Mouse (Mus musculus) adrenal gland, adult 2 months (tissue): ENCODE measurements around the gene Cradd. TPM values are rescaled to one million over a fixed set of nuclear protein-coding genes. Genes with fewer than 3 reads are reported as not detected.

Experiments
- DNase-seq: peaks from one replicate; pipeline ENCODE4 v3.0.0; 2021
- polyA plus RNA-seq: library from polyadenylated mRNA; depleted of rRNA; stranded (reverse); fragments of >200 nt; gene quantifications from 2 replicates; pipeline ENCODE4 v1.2.3, GENCODE M21; 2012
- total RNA-seq, 2 experiments: library from RNA; stranded (reverse); gene quantifications; 2 replicates each; pipeline ENCODE4 v1.2.3; 2021

Cradd gene
- total and polyA plus RNA-seq, 3 experiments, result 12.7 to 31.1 (median 13.1) TPM

DNA sequence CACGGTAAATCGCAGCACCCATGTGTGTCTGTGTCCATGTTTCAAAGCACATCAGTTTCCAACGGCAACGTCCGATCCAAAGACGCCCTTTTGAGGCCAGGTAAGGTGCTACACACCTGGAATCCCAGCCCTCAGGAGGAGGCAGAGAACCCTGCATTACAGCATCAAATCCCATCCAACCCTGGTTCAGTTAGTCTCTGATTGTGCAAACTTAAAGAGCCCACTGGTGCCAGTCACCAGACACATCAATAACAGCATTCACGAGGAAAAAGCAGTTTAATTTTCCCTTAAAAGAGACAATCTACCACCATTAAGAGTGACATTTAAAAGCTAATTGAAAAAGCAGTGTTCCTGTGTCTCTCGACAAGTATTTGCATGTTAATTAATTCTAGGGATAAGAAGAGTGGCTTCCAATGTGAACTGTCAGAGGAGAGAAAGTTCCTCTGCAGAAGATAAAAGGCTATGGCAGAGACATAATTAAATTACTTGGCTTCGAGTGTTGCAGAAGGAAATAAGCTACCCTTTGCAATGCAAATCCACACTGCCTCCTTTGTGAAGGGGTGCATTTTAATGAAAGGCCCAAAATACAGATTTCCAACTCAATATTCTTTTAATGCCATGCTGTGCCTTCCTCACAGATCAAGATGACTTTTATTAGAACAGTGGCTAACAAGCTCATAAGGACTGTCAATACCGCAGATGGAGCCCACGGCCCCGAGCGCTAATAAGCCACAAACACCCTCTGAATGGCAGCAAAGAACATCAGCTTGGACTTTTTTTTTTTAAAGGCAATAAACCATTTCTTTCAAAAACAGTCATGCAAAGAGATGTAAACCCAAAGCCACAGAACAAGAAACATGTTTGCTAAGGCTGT lies 84.5 kb downstream of the Cradd start:
- no peak for DNase-seq

DNA sequence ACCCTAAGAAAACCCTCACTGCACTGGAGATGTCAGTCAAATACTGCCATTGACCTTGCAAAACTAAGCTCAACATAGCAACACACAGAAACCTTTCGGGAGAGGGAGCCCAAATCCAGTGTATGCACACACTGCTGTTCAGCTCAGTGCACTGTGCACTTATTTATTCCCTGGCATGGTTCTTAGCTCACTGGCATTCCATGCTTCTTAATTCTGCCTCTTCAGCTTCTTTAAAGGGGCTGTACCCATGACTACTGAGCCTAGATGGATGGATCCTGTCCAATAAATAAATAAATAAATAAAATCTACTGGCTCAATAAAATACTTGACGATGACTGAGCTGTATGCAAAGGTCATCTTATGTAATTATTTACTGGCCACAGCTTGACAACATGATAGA lies 85.3 kb downstream of the Cradd start:
- no peak for DNase-seq

DNA sequence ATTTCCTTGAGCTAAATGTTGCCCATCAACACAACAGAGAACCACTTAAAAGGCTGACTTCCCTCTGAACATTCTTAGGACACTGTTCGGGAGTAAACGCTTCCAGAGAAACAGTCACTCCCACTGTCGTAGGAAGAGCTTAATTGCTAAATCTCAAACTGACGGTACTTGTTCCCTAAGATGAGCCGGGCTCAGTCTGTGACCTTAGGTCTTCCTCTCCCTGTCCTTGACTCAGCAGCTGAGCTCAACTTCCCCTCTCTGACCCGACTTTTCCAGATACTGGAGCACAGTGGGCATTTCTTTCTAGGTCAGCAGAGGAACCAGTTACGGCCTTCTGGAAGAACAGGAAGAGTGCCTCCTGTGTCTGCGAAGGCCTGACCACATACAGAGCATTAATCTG lies 87.7 kb downstream of the Cradd start:
- peak; percentile 59 for DNase-seq

DNA sequence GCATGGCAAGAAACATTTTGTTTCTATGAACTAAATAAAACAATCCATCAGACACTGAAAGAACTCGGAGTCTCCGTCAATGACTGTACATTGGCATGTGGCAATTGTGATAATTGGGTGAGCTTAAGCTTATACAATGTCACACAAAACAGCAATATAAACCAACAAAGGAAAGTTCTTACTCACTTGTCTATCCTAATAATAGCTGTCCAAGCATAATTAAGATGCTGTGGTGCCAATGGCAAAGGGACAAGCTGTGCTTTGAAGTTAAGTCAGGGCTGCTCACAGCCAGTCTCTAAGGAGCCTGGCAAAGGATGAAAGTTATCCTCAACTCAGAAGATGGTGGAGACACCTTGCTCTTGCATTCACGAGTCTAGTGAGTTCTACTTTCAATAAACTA lies 89.3 kb downstream of the Cradd start:
- no peak for DNase-seq

DNA sequence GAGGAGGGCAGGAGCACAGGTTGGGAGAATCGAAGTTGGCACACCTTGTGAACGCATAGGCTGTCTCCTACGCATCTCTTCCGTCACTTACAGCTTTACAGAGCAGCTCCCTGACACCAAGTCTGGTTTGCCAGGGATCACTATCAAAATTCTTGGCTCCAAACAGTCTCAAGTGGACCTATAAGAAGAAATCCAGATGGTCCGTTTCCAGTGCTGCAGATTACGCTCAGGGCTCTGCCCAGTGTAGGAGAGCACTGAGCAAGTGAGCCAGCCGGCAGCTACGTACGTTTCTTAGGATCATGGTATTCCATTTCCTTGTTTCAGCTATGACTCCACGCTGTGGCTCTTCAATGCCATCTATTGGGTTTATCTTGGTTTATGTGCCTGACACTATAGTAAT lies 90.9 kb downstream of the Cradd start:
- DNase-seq, result no peak

DNA sequence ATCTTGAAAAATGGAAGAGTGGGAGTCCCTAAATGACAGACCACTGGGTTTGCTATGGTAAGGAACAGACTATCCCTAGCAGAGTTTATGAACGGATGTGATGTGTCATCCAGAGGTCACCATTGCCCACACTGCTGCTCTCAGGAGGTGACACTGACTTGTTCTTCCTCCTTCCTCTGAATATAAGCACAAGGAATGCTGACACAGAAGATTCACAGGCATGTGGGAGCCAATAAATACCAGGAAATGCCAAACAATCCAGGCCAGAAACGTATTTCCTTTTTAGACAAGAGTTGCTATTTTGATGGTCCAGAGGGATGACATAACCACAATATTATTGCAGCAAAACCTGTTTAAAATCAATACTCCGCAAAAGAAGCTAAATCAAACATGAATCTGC lies 91.4 kb downstream of the Cradd start:
- DNase-seq, result peak; percentile 23

DNA sequence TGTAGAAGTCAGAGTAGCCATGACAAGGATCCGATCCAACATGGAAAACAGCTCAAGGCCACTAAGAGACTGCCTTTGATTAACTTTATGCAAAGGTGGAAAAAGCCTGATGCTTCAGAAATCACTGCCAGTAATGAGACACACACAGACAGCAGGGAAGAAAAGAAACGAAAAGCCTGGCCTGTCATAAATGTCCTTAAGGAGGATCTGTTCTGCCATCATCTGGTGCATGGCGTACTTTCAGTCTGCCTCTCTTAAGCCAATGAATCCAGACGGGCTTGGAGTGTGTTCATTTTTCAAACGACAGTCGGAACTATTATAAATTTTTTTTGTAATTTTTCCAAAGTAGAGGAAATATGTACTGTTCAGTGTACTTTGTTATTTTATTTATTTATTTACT lies 95.7 kb downstream of the Cradd start:
- no peak for DNase-seq

DNA sequence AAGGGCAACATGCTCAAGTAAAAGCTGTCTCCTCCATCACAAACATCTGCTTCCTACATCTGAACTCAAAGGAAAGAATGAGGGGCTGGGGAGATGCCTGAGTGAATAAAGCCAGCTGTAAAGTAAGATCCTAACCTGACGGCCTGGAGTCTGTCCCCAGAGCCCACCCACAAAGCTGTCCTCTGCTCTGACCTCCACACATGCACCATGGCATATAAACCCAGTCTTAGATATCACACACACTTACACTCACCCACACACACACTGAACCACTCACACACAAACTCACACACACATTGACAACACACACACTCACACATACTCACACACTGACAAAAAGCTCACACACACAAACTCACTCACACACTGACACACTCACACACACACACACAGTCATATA lies 96.3 kb downstream of the Cradd start:
- DNase-seq, result no peak

DNA sequence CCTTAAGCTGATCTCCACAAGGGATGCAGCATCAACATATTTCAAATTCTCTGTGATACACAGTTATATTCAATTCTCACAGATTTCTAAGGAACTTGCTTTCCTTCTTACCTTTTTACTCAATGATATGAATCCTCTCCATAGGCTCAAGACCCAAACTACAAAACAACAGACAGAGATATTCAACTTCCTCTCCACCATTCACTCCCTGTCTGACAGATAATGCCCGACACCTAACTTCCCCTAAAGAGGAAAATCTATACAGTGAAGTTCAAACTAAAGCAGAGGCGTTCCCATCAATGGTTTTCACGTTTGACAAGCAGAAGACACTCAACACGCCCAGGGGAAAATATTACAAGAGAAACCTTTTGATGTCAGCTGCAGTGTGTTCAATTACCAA lies 97.2 kb downstream of the Cradd start:
- no peak for DNase-seq

DNA sequence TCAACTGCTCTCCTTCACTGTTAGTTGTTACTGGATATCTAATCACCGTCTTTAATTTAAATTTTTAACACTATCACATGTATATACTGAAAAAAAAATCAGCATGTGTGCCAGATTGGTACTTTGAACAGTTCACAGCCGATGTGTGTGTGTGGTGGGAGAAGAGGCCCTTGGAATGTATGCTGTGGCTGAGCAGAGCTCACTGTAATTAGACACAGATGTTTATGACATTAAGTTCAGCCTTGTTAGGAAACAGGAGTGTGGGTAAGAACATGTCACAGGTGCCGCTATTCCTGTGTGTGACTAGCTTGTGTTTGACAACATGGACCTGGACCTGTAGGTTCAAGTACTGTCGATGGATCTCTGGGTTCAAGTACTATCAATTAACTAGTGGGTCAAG lies 98.9 kb downstream of the Cradd start:
- no peak for DNase-seq

DNA sequence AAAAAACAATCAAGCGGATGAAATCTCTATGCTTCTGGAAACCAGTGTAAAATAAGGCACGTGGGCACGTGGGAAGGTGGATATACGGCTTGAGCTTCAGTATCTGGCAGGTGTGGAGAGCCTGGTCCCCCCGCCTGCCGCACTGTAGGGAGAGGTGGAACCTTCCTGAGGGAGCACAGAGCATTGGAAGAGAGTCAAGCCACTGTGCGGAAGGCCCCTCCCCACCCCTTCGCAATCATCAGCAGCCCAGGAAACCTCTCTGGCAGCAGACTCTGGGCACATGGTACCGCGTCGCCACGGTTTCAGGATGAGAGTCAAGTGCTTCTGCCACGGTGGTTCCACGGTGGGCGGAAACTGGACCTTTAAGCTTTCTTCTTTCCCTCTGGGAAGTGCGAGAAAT lies 100.7 kb downstream of the Cradd start:
- no peak for DNase-seq

DNA sequence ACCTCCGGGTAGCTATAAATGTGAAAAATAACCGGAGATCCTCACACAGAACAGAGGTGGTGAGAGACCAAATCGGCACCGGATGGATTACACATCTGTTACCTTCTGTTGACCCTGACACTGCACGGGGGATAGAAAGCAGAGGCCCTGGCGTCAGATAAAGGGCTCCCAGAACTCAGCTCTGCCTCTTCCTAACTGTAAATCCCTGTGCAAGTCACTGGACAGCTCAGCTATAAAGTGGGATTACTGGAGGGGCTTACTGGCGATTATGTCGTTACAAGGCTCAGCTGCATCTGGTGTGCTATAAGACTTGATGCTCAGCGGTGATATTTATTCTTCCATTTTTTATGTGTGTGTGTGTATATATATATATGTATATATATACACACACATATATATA lies 102.0 kb downstream of the Cradd start:
- no peak for DNase-seq

DNA sequence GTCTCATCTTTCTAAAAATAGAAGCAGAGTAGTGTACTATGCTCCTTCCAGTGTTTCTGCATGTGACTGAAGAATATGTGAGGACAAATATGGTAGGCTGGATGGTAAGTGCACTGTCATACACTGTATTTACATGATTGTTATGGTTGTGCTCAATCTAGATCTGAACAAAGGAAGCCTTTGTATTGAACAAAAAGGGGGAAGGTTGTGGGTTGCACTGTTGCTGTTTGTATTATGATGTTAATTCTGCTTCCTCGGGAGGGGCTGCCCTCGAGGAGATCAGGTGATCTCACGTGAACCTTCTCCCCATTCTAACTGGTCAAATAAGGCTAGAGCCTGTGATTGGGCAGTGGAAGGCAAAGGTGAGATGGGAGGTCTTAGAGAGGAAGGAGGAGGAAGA lies 103.4 kb downstream of the Cradd start:
- DNase-seq, result no peak

DNA sequence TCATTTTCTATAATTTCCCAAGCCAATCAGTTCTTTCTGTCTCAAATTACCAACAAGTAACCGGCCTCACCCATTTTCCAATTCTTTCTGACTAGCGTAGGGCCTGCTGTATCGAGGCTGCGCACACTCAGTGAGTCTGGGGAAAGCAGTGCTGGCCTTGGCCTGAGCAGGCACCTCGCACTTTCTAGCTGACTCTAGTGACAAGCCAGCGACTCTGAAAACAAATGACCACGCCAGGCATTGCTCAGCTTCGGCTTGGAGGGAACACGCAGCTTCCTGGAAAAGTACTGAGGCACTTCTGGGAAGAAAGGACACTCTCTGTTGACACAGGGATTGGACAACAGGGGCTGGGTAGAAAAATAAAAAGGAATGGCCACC lies 105.3 kb downstream of the Cradd start:
- peak; percentile 80 for DNase-seq

DNA sequence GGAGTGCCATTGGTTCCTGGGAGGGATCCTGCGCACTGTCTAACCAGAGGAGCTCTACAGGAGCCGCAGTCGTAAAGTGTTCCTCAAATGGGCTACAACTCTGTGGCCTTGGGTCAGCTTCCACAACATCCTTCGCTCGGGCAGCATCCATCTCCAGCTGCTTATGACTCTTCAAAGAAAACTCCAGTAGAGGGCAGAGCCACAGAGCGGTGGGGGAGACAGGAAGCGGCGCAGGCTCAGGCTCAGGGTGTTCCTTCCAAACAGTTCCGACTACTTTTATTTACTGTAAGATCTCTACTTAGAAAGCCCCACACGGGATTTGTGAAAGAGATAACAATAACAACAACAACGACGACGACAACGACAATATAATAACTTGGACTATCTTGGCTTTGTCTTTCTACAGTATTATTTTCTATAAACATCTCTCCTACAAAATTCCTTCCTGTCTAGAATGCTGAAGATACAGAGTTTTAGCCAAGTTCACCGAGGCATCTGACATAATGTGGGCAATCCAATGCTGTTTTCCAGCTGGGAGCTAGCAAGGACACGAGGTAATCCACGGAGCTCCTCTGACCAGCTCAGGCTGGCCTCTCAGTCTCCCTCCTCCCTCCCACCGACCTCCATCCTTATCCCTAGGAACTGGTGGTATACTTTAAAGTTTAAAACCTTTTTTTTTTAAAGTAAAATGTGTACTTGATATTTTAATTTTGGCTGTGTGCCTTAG lies 105.8 kb downstream of the Cradd start:
- DNase-seq, result peak; percentile 45

DNA sequence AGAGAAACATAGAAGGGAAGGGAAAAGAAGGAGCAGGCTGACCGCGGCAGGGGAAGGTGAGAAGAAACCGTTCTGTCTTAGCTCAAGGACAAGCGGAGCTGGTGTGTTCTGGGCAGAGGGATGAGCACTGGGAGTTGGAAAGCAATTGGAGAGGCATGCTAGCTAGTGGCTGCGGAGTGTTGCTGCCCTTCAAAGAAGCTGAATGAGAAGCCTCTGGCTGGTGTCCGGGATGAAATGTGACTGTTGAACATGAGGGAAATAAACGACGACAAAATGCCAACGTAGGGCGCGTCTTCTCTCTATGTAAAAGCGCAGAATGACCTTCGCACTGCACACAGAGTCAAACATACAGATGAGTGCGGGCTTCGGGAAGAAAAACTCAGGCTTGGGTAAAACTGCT lies 108.6 kb downstream of the Cradd start:
- DNase-seq, result no peak

DNA sequence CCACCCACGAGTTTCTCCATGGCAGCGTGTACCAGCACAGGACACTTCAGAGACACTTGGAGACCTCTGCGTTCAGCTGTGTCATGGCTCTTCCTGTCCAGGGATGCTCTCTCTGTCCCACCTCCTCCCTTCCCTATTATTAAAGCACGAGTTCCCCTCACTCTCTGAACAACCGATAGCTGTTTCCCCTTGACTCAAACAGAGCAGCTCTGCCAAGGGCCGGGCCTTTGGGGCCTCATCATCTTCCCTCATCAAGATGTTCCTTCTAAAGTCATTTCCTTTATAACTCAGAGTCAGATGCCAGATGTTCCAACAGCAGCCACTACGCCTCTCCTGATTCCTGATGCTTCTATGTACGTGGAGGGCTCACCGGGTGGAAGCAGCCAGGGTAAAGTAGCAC lies 110.1 kb downstream of the Cradd start:
- no peak for DNase-seq

DNA sequence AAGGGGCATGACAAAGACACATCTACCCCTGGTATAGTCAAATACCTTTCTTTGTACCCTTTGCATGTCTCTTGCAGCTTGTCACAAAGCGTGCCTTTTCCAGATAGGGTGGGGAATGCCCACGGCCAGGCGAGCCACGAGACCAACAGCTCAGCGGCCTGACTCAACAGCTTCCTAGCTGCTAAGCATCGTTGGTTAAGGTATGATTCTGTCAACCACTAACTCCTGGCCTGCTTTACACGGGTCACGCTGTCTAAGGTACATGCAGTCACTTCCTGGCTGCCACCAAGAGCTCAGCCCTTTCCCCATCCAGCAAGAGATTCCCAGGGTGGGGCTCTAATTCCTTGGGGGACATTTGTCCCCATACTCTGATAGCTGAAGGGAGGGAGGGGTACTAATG lies 110.6 kb downstream of the Cradd start:
- no peak for DNase-seq

DNA sequence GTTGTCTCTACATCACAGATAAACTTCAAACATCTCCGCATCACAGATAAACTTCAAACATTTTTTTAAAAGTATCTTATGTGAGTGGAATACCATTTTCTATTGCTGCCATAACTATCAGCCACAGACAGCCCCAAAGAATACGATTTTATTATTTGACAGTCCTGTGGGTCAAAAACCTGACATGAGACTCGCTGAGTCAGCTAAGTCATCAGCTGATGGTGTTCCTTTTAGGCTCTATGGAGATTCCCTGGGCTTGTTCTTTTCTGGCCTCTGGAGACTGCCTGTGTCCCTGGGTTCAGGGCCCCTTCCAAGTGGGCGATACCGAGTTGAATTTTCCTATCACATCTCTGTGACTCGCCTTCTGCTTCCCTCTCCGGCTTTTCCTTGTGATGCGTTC lies 112.3 kb downstream of the Cradd start:
- DNase-seq, result no peak

DNA sequence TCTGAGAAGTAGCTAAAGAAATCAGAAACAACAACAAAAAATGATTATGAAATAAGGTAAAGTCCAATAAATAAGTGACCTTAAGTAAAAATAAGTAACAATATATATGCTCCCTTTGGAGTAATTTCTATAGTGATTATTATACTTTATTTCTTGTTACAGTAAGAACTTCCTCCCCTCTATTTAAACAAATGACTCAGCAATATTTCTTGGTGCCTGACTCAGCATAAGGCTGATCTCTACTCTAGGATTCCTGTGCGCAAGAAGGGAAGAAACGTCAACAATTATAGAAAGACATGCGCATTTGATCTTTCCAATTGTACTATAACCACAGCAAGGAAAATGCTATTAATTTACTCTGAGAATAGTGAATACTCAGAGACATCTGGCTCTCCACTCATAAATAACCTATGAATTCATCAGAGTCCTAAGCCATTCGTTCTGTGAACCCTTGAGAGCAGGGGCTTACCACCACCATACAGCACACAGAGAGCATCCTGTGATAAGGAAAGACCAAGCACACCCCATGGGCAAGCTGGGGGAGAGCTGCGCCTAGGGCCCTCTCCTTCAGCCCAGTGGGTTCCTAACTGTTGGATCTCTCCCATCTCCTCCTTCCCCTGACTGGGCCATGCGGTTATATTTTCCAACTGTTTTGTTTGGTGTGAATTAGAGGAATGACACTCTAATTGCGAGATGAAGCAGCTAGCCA lies 113.1 kb downstream of the Cradd start:
- no peak for DNase-seq

DNA sequence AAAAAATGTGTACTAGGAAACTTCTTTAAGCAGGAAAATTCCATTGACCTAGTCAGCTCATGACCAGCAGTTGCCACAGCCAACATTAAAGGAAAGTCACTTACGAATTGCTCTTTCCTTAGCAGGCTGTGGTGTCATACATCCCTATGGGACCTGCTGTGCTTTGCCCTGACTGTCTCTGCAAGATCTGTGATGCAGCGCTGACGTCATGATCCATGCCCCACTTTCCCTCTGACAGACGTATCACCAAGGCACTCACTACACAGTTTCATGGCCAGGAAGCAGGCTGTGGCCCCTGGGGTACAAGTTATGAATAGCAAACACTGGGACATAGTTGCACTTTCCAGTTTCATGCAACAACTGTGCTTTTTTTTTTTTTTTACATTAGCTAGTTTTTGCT lies 113.8 kb downstream of the Cradd start:
- DNase-seq, result peak; percentile 36

DNA sequence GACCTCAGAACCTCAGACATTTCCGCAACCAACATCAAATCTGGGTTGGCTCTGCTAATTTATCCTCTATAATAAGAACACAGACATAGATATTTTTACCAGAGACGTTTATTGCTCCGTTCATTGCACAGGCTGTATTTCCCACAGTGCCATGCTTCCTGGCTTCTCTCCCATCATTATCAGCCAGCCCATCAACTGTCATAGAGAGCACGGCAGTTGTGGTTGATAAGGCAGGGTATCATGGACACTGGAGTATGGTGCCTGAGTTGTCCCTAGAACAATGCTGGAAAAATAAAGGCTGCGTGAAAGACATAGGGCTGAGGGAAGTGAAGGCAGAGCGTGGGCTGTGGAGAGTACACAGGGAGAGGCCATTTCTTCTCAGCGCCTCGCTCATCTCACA lies 116.5 kb downstream of the Cradd start:
- DNase-seq, result no peak

DNA sequence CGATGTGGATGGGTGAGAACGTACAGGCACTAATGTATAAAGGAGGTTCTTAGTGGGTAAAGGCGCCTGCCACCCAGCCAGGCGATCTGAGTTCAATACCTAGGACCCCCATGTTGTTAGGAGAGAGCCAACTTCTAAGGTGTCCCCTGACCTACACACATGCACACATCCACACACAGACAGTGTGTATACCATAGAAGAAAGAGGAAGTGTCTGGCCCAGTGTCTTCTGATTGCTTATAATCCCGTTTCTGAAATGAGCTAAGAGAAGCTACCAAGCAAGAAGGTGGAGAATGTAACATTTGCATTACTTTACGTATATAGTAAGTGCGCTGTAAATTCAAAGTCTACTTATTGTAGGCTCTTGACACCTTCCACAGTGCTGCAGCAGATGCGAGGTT lies 122.4 kb downstream of the Cradd start:
- DNase-seq, result no peak
